Mouse (Mus musculus): Measurements from ENCODE around the gene Aga. TPM values are rescaled to one million over a fixed set of nuclear protein-coding genes. Genes with fewer than 3 reads are reported as not detected.
A peak's percentile ranks its signal among the peaks of the same experiment; 100 is the strongest.
"Not testable (repeated sequence)": the region's sequence is repeated elsewhere in the genome, so short reads cannot be mapped to it uniquely, and the experiment has no call there.

Aga gene
- polyA plus RNA-seq (2014; fragmentation: Nextera tagmentation; extraction: Ambion mirVana) = 11.4 and 11.6 TPM in 2 replicates

- DNase-seq (peak; percentile 95), ATAC-seq (ENCODE audit: low FRiP score, low TSS enrichment) (peak; percentile 96)
- Histone ChIP-seq H3K27me3 (ENCODE audit: control insufficient read depth, insufficient read depth, low read length) (no peaks in the 10 kb centered on the region), H3K36me3 (ENCODE audit: control insufficient read depth, insufficient read depth, low read length) (no peaks in the 10 kb centered on the region), H3K4me2 (ENCODE audit: low read length) (peak within 1 kb of the TSS; percentile 67), H3K4me3 (replicated peaks; ENCODE audit: low read depth, low read length) (peak within 1 kb of the TSS; percentile 46), H3K27ac (replicated peaks; ENCODE audit: low read depth, low read length) (peak within 1 kb of the TSS; percentile 74), H3K4me1 (ENCODE audit: control insufficient read depth, insufficient read depth, low read length) (peaks cover 9% of the 10 kb centered on the region), H3K9me3 (ENCODE audit: control insufficient read depth, low read length) (no peaks in the 10 kb centered on the region), H3K9ac (replicated peaks; ENCODE audit: low read length) (peak within 1 kb of the TSS; percentile 81)
- WGBS = under 1% methylated on average over 24 of the region's 24 CpGs
Observed at GRCm38 (mm10) chr8:53511551-53512127, at the start of gene Aga. Gene Aga, plus strand, starts transcription at chr8:53511727.

- ATAC-seq (ENCODE audit: low FRiP score, low TSS enrichment) (no peak), DNase-seq (peak; percentile 50)
- peaks cover 3% of the 10 kb centered on the region; the same call in 1 of the 2 replicates for H3K9me3 ChIP-seq (ENCODE audit: control insufficient read depth, low read length)
- H3K9ac ChIP-seq (replicated peaks; ENCODE audit: low read length) = no peak overlapping the region
- no peaks in the 10 kb centered on the region for H3K4me1 ChIP-seq (ENCODE audit: control insufficient read depth, insufficient read depth, low read length)
- WGBS = 51% methylated on average over 2 of the region's 2 CpGs
- no peaks in the 10 kb centered on the region for H3K36me3 ChIP-seq (ENCODE audit: control insufficient read depth, insufficient read depth, low read length)
- H3K4me2 ChIP-seq (ENCODE audit: low read length) = no peak overlapping the region
- no peaks in the 10 kb centered on the region for H3K27me3 ChIP-seq (ENCODE audit: control insufficient read depth, insufficient read depth, low read length)
- no peak overlapping the region for H3K4me3 ChIP-seq (replicated peaks; ENCODE audit: low read depth, low read length)
- H3K27ac ChIP-seq (replicated peaks; ENCODE audit: low read depth, low read length) = no peak overlapping the region
Observed at GRCm38 (mm10) chr8:53489063-53489462, 22.5 kb upstream of the Aga start.

- H3K4me1 ChIP-seq (ENCODE audit: control insufficient read depth, insufficient read depth, low read length) = no peaks in the 10 kb centered on the region
- no peak for ATAC-seq (ENCODE audit: low FRiP score, low TSS enrichment)
Observed at GRCm38 (mm10) chr8:53496216-53496615, 15.3 kb upstream of the Aga start.

GRCm38 (mm10) chr8:53496885-53497326 lies 14.6 kb upstream of the Aga start:
- Histone ChIP-seq H3K27me3 (ENCODE audit: control insufficient read depth, insufficient read depth, low read length) (no peaks in the 10 kb centered on the region), H3K4me2 (ENCODE audit: low read length) (no peak overlapping the region), H3K9me3 (ENCODE audit: control insufficient read depth, low read length) (peaks cover 3% of the 10 kb centered on the region; the same call in 1 of the 2 replicates), H3K36me3 (ENCODE audit: control insufficient read depth, insufficient read depth, low read length) (no peaks in the 10 kb centered on the region), H3K27ac (replicated peaks; ENCODE audit: low read depth, low read length) (no peak overlapping the region), H3K9ac (replicated peaks; ENCODE audit: low read length) (no peak overlapping the region), H3K4me1 (ENCODE audit: control insufficient read depth, insufficient read depth, low read length) (no peaks in the 10 kb centered on the region), H3K4me3 (replicated peaks; ENCODE audit: low read depth, low read length) (no peak overlapping the region)
- WGBS = 71% methylated on average over 3 of the region's 3 CpGs
- no peak for ATAC-seq (ENCODE audit: low FRiP score, low TSS enrichment)
- DNase-seq = no peak

More at GRCm38 (mm10) chr8:53496216-53496615, 15.3 kb upstream of the Aga start:
- no peak overlapping the region for H3K27ac ChIP-seq (replicated peaks; ENCODE audit: low read depth, low read length)
- no peak overlapping the region for H3K4me3 ChIP-seq (replicated peaks; ENCODE audit: low read depth, low read length)
- H3K9ac ChIP-seq (replicated peaks; ENCODE audit: low read length) = no peak overlapping the region
- peaks cover 3% of the 10 kb centered on the region; the same call in 1 of the 2 replicates for H3K9me3 ChIP-seq (ENCODE audit: control insufficient read depth, low read length)
- H3K4me2 ChIP-seq (ENCODE audit: low read length) = no peak overlapping the region
- H3K27me3 ChIP-seq (ENCODE audit: control insufficient read depth, insufficient read depth, low read length) = no peaks in the 10 kb centered on the region
- no peak for DNase-seq
- H3K36me3 ChIP-seq (ENCODE audit: control insufficient read depth, insufficient read depth, low read length) = no peaks in the 10 kb centered on the region
- WGBS = 88% methylated on average over 1 of the region's 1 CpGs

GRCm38 (mm10) chr8:53538049-53538448 lies 26.5 kb downstream of the Aga start:
- not testable (repeated sequence) for H3K4me2 ChIP-seq (ENCODE audit: low read length); H3K9me3 ChIP-seq (ENCODE audit: control insufficient read depth, low read length); ATAC-seq (ENCODE audit: low FRiP score, low TSS enrichment); H3K27me3 ChIP-seq (ENCODE audit: control insufficient read depth, insufficient read depth, low read length); H3K4me1 ChIP-seq (ENCODE audit: control insufficient read depth, insufficient read depth, low read length); DNase-seq; H3K9ac ChIP-seq (replicated peaks; ENCODE audit: low read length); H3K27ac ChIP-seq (replicated peaks; ENCODE audit: low read depth, low read length); H3K4me3 ChIP-seq (replicated peaks; ENCODE audit: low read depth, low read length); H3K36me3 ChIP-seq (ENCODE audit: control insufficient read depth, insufficient read depth, low read length)
- WGBS = 18% methylated on average over 3 of the region's 3 CpGs

GRCm38 (mm10) chr8:53539585-53539984 lies 28.1 kb downstream of the Aga start:
- no peak overlapping the region for H3K4me2 ChIP-seq (ENCODE audit: low read length)
- no peak for ATAC-seq (ENCODE audit: low FRiP score, low TSS enrichment)
- no peak overlapping the region for H3K4me3 ChIP-seq (replicated peaks; ENCODE audit: low read depth, low read length)
- no peak overlapping the region for H3K9ac ChIP-seq (replicated peaks; ENCODE audit: low read length)
- 77% methylated on average over 2 of the region's 2 CpGs for WGBS
- no peak overlapping the region for H3K27ac ChIP-seq (replicated peaks; ENCODE audit: low read depth, low read length)
- H3K27me3 ChIP-seq (ENCODE audit: control insufficient read depth, insufficient read depth, low read length) = no peaks in the 10 kb centered on the region
- DNase-seq = no peak
- H3K9me3 ChIP-seq (ENCODE audit: control insufficient read depth, low read length) = no peaks in the 10 kb centered on the region
- no peaks in the 10 kb centered on the region for H3K4me1 ChIP-seq (ENCODE audit: control insufficient read depth, insufficient read depth, low read length)
- no peaks in the 10 kb centered on the region for H3K36me3 ChIP-seq (ENCODE audit: control insufficient read depth, insufficient read depth, low read length)

GRCm38 (mm10) chr8:53562441-53563040 lies 51.0 kb downstream of the Aga start:
- Histone ChIP-seq H3K4me2 (ENCODE audit: low read length) (0 out of 2 replicates have a peak overlapping the region, but pooled peaks have one; percentile 4), H3K4me3 (replicated peaks; ENCODE audit: low read depth, low read length) (no peak overlapping the region), H3K36me3 (ENCODE audit: control insufficient read depth, insufficient read depth, low read length) (no peaks in the 10 kb centered on the region), H3K27ac (replicated peaks; ENCODE audit: low read depth, low read length) (no peak overlapping the region), H3K4me1 (ENCODE audit: control insufficient read depth, insufficient read depth, low read length) (peaks cover 3% of the 10 kb centered on the region; the same call in 1 of the 2 replicates), H3K27me3 (ENCODE audit: control insufficient read depth, insufficient read depth, low read length) (no peaks in the 10 kb centered on the region), H3K9ac (replicated peaks; ENCODE audit: low read length) (no peak overlapping the region), H3K9me3 (ENCODE audit: control insufficient read depth, low read length) (no peaks in the 10 kb centered on the region)
- ATAC-seq (ENCODE audit: low FRiP score, low TSS enrichment) (peak; percentile 67; the same call in 1 of the 2 replicates), DNase-seq (peak; percentile 53)
- 21% methylated on average over 10 of the region's 10 CpGs for WGBS

DNA sequence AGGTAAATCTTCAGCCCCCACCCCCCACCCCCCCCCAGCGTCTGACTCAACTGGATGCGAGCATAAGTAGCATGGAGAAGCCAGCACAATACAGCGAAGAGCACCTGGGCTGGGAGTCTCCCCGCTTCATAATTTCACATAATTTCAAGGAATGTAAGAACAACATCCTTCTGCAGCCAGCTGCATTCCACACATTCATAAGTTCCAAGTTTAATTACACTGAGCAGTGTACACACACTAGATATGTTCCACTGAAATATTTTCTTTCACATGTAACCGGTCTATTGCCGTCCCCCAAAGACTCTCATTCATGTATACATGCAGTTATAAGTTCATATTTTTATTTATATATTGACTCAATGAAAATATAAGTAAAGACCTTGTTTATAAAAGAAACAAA lies 54.7 kb downstream of the Aga start:
- WGBS = 93% methylated on average over 6 of the region's 6 CpGs

More for the DNA sequence above, 54.7 kb downstream of the Aga start:
- DNase-seq (no peak), ATAC-seq (ENCODE audit: low FRiP score, low TSS enrichment) (no peak)
- Histone ChIP-seq H3K27ac (replicated peaks; ENCODE audit: low read depth, low read length) (no peak overlapping the region), H3K36me3 (ENCODE audit: control insufficient read depth, insufficient read depth, low read length) (no peaks in the 10 kb centered on the region), H3K9me3 (ENCODE audit: control insufficient read depth, low read length) (no peaks in the 10 kb centered on the region), H3K4me3 (replicated peaks; ENCODE audit: low read depth, low read length) (no peak overlapping the region), H3K9ac (replicated peaks; ENCODE audit: low read length) (no peak overlapping the region), H3K4me1 (ENCODE audit: control insufficient read depth, insufficient read depth, low read length) (peaks cover 3% of the 10 kb centered on the region; the same call in 1 of the 2 replicates), H3K27me3 (ENCODE audit: control insufficient read depth, insufficient read depth, low read length) (no peaks in the 10 kb centered on the region), H3K4me2 (ENCODE audit: low read length) (no peak overlapping the region)
